Mouse (Mus musculus) left cerebral cortex, postnatal 14 days (tissue): ENCODE results near the gene Psme3. TPM values are rescaled to one million over a fixed set of nuclear protein-coding genes. Genes with fewer than 3 reads are reported as not detected.
"Not testable (repeated sequence)": the region's sequence is repeated elsewhere in the genome, so short reads cannot be mapped to it uniquely, and the experiment has no call there.

Source experiments
- DNase-seq, 2 experiments: peaks; one replicate each; pipeline ENCODE4 v3.0.0; 2021 to 2022; ENCODE audit warnings: low spot score in 2 of 2, mixed read lengths in 1 of 2
- intact Hi-C: fragments of 180-260 bp; cut with DNase I; formaldehyde crosslinking; loops from one replicate; pipeline ENCODE4 v1.15.1; 2025
- total RNA-seq, 2 experiments: library from RNA; stranded (reverse); gene quantifications; 2 replicates each; pipeline ENCODE4 v1.2.3; 2021

Gene Psme3
- total RNA-seq, 2 experiments from 2014 or later, result 99.8 to 111 TPM

DNA sequence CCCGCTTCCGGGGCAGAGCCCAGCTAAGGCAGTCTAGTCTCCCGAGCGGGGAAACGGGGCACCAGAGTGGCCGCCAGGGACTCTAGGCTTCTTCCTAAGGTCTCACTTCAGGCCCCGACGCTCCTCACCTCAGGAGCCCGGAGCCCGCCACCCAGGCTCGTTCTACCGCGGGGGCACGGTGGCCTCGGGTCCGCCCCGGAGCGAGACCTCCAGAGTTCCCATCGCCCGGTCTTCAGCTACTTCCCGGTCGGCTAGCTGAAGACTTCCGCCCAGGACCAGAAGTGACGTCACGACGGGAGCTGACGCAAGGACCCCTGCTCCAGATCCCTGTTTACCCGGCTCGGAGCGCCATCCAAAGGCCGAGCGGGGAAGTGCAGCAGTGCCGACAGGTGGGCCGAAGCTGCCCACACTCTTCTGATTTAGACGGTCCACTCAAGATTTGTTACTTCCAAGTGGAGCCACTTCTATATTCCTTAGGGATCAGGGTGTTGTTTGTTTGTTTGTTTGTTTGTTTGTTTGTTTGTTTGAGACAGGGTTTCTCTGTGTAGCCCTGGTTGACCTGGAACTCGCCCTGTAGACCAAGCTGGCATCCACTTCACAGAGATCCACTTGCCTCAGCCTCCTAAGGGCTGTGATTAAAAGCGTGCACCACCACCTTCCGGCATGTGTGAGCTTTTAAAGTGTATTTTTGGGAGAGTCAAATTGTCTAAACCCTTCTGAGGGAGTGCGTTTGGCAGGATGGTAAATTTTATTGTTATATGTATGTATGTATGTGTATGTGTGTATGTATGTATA is 13.8 kb upstream of the Psme3 start, which contains the start of gene Becn1:
Becn1 (minus strand) TSS at position 283 of the 795 bp plus-strand sequence.
- intact Hi-C loops, result loop anchor here (2.0 kb wide), 2 partner anchors 49 to 91 kb away; partner anchors contain the start of gene Vps25
- DNase-seq, result peak; percentile 96 to 97

DNA sequence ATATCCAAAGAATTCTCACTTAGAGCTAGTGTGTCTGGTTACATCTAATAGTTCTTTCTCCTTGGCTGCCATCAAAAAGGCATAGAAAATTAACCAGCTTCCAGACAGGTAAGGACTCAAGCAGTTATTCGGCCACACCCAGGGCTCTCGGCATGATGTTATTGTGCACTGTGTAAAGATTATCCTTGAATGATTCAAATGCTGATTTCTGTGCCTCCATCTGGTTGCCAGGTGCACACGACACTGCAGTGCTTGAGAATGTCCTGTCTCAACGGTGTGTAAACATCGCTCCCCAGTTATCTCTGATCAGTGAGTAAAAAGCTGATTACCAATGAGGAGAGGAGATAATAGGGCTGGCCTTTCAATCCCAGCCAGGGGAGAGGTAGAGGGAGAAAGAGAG is 8.3 kb upstream of the Psme3 start:
- intact Hi-C loops, result no loop called here
- no peak for DNase-seq

- no peak for DNase-seq
- intact Hi-C loops, result no loop called here
These were observed 4.9 kb upstream of the Psme3 start for GRCm38 (mm10) chr11:101311083-101311482.

DNA sequence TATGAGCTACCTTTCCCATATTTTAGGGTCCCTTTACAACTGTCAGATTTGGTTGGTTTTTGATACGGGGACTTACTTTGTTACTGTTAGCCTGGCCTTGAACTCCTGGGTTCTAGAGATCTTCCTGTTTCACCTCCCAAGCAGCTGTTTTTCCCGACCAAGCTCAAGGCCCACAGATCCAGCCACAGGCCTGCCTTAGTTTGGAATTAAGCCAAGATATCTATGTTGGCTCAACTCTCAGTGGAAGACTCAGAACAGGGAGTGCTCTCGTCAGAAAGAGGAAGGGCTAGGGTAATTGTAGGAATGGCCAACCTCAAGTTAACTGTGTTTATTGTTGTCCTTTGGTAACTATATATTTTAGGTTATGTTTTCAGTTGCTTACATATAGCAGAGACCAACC is 3.9 kb upstream of the Psme3 start:
- DNase-seq, result no peak
- intact Hi-C loops, result no loop called here

DNA sequence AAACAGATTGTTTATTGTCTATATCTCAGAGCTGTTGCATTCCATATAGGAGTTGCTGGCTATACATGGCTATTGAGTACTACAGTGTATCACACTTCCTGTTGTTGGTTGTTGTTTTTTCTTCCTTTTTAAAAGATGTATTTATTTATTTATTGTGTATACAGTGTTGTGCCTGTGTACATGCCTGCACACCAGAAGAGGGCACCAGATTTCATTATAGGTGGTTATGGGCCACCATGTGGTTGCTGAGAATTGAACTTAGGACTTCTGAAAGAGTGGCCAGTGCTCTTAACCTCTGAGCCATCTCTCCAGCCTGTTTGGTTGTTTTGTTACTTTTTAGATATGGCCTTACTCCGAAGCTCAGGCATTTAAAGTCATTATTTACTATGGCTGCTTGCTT is 1.4 kb upstream of the Psme3 start:
- intact Hi-C loops, result no loop called here

DNA sequence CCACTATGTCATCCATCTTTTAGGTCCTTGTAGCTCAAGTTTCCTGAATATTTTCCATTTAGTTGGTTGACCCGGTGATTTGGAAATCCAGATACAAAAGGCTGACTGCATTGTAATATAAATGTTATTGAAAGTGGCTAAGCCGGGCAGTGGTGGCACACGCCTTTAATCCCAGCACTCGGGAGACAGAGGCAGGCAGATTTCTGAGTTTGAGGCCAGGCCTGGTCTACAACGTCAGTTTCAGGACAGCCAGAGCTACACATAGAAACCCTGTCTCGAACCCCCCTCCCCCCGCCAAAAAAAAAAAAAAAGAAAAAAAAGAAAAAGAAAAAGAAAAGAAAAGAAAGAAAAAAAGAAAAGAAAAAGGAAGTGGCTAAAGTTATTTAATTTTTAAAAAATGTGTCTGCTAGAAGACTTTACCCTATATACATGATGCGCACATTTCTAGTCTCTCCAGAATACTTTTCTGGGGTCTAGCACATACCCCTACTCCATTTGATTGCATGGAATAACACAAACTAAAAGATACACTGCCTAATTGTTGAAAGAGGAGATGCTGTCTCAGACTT is 847 bp upstream of the Psme3 start:
- intact Hi-C loops, result loop anchor here (5.0 kb wide), 1 partner anchor 127 kb away; the partner anchor contains the start of gene Rpl27
- no peak for DNase-seq

More for the DNA sequence above, 1.4 kb upstream of the Psme3 start:
- DNase-seq, result no peak

GRCm38 (mm10) chr11:101316501-101316917 is 496 bp downstream of the Psme3 start:
- intact Hi-C loops, result loop anchor here (5.0 kb wide), 1 partner anchor 126 kb away; the partner anchor contains the start of gene Rpl27
- peak in 1 of 2 experiments; percentile 20 for DNase-seq

DNA sequence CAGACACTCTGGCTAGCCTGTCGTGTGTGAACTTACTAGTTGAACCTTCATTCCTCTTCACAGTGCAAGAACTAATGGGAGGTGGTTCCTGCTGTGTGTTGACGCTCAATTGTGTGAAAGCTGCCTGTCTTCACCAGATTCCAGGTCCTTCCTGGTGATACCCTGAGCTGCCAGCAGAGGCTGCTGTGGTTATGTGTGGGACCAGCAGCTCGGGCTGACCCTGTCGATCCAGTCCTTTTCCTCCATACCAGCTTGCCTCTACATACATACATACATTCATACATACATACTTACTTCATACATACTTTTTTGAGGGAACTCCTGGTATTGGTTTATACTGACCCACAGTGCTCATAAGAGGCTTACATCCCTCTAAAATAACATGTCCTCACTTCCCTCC is 7.6 kb downstream of the Psme3 start:
- DNase-seq, result peak; percentile 78 to 80
- intact Hi-C loops, result loop anchor here (1.0 kb wide), 1 partner anchor 72 kb away; no protein-coding TSS in a partner anchor

DNA sequence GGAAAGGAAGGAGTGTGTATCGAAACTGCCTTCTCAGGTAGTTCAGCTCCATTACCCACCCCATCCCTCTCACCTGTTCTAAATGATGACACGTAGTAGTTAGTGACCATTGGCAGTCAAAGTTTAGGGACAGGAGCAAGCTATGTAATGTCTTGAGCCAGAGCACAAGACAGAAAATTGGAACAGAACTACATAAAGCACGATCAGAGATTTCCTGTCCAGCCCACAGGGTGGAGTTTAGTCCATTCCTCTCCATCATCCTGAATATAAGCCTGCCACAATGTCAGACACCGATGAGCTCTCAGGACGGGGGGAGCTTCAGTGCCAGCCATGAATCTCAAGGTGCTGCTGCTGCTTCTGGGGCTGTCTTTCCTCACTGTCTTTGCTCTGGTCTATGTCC is 8.8 kb downstream of the Psme3 start, which contains the start of gene Aoc2:
Aoc2 (plus strand) TSS at position 301 of the 400 bp plus-strand sequence.
- DNase-seq, result no peak
- intact Hi-C loops, result no loop called here

DNA sequence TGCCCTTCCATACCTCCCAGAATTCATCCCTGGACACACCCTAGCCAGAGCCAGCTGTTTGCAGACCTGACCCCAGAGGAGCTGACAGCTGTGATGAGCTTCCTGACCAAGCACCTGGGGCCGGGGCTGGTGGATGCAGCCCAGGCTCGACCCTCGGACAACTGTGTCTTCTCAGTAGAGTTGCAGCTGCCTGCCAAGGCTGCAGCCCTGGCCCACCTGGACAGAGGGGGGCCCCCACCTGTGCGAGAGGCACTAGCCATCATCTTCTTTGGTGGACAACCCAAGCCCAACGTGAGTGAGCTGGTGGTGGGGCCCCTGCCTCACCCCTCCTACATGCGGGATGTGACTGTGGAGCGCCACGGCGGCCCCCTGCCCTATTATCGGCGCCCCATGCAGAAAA is 9.2 kb downstream of the Psme3 start:
- intact Hi-C loops, result not testable (repeated sequence)

DNA sequence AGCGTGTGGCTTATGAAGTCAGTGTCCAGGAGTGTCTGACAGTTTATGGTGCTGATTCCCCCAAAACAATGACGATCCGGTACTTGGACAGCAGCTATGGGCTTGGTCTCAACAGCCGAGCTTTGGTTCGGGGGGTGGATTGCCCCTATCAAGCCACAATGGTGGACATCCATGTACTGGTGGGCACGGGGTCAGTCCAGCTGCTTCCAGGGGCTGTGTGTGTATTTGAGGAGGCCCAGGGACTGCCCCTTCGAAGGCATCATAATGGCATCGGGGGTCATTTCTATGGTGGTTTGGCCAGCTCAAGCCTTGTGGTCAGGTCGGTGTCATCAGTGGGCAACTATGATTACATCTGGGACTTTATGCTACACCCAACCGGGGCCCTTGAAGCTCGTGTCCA is 10.1 kb downstream of the Psme3 start:
- intact Hi-C loops, result no loop called here

More for the DNA sequence above, 9.2 kb downstream of the Psme3 start:
- DNase-seq, result not testable (repeated sequence)

GRCm38 (mm10) chr11:101327311-101327710 is 11.3 kb downstream of the Psme3 start:
- no peak for DNase-seq
- intact Hi-C loops, result no loop called here

More for the DNA sequence above, 10.1 kb downstream of the Psme3 start:
- DNase-seq, result no peak

GRCm38 (mm10) chr11:101328941-101329635 is 13.1 kb downstream of the Psme3 start:
- intact Hi-C loops, result no loop called here
- peak; percentile 25 to 46 for DNase-seq

DNA sequence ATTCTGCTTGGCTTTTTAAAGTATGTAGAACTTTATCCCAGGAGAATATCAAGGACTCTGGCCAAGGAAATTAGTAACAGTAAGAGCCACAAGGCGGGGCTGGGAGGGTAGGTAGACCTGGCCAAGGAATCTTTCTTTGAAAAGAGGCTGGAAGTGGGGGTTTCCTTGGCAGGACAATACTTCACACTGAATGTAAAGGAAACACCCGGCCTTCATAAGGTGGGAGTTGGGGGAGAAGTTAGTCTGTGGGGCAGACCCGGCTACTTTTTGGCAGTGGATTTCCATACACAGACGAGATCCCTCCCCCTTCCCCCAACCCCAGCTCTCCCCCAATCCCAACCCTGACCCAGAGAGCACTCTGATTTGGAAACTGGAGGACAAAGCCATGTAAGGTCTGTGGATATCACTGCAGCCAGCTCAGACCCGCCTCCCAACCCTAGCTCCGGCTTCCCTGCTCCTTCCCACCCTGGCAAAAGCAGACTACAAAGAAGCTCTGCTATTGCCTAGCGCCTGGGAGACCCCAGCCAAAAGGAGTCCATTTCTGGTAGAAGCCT is 14.4 kb downstream of the Psme3 start, which contains the start of gene Aoc3:
Aoc3 (plus strand) TSS at position 235 of the 554 bp plus-strand sequence.
- no peak for DNase-seq
- intact Hi-C loops, result no loop called here

DNA sequence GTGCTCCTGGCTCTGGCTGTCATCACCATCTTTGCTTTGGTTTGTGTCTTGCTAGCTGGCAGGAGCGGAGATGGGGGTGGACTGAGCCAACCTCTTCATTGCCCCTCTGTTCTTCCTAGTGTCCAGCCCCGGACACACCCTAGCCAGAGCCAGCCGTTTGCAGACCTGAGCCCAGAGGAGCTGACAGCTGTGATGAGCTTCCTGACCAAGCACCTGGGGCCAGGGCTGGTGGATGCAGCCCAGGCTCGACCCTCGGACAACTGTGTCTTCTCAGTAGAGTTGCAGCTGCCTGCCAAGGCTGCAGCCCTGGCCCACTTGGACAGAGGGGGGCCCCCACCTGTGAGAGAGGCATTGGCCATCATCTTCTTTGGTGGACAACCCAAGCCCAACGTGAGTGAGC is 14.9 kb downstream of the Psme3 start:
- intact Hi-C loops, result not testable (repeated sequence)

GRCm38 (mm10) chr11:101332537-101332936 is 16.5 kb downstream of the Psme3 start:
- no peak for DNase-seq
- intact Hi-C loops, result no loop called here

More for the DNA sequence above, 14.9 kb downstream of the Psme3 start:
- not testable (repeated sequence) for DNase-seq

- intact Hi-C loops, result no loop called here
- DNase-seq, result no peak
These were observed 18.0 kb downstream of the Psme3 start for GRCm38 (mm10) chr11:101334023-101334422.

DNA sequence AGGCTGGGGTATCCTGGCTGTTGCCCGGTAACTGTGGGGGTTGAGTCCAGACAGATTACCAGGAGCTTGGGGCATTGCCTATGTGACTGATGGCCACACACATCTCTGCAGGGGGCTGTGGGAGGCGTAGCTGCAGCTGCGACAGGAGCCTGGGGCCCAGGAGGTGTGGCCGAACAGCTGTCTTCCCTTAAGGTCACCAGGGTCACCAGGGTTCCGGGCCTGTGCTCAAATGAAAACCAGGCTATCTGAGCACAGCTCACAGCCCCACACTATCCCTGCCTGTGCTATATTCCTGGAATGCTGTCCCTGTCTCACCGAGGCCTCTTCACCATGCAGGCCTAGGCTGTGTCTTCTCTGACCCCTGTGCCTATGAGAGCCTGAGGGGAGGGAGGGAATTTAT is 18.5 kb downstream of the Psme3 start:
- intact Hi-C loops, result no loop called here
- no peak for DNase-seq

GRCm38 (mm10) chr11:101335685-101336084 is 19.7 kb downstream of the Psme3 start:
- intact Hi-C loops, result no loop called here
- DNase-seq, result no peak
